Mouse (Mus musculus) cerebellum, adult 11 months (tissue): ENCODE data around the gene Eif2b4.
A peak's percentile ranks its signal among the peaks of the same experiment; 100 is the strongest.

Source experiments
- DNase-seq: peaks from one replicate; pipeline ENCODE4 v3.0.0; 2022

The Eif2b4 gene

DNA sequence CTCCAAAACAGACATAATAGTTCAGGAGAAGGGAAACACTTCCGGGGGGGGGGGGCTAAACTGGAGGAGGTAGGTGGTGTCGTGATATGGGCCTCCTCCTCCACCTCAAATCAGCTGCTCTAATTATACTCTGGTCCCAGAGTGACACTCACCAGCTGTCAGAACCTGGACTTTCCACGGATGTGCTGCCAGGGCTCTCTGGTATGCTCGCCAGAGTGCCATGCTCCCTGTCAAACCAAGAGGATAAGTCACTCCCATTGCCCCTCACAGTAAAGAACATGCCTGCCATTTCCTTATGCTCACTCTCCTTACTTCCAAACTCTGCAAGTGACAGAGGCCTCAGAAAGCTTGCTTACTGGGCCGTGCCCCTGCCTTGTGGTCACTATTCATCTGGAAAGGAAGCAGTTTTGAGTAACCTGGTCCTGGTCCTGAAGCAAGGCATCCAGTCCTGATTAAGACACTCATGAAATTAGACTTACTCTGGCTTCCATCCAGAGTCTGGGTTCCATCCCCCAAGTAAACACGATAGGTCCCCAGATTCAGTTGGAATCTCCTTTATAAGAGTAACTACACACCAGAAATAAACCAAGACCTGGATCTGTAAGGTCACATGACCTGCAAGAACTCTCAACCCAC lies 39.6 kb downstream of the Eif2b4 start:
- DNase-seq = peak; percentile 16

DNA sequence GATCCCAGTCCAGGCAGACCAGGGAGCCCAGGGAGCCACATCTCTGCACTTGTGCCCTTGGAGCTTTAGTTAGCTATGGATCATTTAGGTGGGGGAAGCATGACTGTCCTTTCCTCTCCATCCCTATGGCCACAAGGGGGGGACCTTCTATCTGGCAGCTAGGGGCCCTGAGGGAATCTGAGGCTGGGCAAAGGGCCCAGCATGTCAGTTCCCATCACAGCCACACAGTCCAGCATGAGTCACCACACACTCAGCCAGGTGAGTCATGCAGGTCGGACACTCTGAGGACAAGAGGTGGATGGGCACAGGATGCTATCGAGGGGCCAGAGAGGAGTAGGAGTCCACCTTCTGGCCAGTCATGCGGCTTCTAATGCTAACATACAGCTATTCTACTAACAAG lies 41.5 kb downstream of the Eif2b4 start:
- peak; percentile 53 for DNase-seq

DNA sequence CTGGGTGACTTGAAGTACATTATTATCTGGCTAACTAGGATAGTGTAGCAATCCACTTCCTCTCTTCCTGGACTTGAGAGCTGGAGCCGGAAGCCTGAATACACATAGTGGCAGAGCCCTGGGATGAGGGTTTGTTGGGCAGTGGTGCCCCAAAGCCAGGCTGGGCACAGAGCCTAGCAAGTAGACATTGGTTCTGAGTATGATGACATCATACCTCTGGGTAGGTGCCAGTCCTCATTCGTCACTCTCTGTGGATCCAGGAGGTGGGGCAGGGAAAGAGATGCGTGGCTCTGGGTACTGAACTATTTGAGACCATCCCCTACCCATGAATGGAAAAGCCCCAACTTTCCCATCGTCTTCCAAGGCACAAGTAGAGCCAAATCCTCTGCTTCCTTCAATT lies 43.4 kb downstream of the Eif2b4 start:
- DNase-seq = no peak

DNA sequence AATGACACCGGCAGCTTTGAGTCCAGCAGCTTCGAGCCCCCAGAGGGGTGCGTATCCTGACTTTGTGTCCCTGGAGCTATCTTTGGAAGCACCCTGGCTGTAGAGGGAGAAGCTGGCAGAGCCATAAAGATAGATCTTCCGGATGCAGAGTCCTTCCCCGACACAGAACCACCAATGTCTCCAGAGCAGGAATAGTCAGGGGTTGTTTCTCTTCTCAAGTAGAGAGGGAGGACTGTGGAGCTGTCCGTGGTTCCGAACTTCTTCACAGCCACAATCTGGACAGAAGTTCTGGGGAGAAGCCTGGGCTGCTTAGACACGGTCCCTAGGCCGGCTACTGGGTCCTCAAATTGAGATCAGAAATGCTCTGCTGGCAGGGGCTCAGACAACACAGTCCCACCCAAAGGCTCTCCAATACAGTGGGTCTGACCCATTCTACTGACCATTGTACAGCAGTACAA lies 54.2 kb downstream of the Eif2b4 start:
- DNase-seq = no peak

DNA sequence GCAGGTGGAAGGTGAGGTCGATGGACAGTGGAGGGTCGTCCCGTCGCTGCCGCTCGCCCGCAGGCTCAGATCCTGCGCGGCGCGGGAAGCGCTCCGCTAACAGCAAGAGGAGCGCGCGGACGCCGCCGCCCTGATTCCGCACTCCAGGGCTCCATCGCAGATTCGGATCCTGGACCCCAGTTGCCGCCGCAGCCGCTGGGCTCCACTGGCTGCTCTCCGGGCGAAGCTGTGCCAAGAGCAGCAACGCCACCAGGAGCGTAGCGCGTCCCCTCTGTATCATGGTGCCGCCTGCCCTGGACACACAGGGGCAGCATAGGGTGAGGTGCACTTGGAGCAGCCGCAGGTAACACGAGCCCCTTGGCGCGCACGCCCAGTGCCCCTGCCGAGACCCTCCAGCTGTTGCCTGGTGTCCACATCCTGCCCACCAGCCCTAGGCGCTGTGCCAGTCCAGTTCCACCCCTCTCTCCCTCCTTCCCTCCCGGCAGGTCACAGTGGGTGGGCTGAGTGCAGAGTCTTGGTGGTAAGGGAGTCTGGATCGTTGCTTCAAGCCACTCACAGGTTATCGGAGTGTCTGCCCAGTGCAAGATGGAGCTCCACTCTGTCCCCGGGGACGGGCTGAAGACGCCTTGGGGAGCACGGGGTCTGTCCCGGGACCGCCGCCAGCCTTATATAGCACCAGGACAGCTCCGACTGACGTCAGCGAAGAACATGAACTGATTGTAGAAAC lies 54.8 kb downstream of the Eif2b4 start, which contains the start of gene Ucn:
Ucn (minus strand) TSS at position 589 of the 727 bp plus-strand sequence.
- no peak for DNase-seq

DNA sequence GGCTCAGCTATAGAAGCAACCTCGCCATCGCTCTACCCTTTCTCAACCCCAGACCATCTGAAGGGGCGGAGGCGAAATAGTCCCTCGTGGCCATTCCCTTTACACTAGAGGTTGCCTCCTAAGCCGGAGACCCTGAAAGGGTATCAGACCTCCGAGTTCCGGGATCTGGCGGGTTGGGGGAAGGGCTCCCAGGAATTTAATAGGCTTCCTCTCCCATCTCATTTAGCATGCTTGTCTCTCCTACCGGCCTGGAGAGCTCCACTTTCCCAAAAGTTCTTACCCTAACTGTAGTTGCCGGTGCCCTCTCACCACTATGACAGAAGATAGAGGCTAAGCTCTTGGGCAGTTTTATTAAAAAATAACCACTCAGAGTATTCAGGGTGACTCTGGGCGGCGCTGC lies 55.6 kb downstream of the Eif2b4 start:
- no peak for DNase-seq
